Mouse (Mus musculus) v-Abl transformed pro-B cells (cell line): ENCODE measurements around the gene Ncoa4.
"Not testable (repeated sequence)": the region's sequence is repeated elsewhere in the genome, so short reads cannot be mapped to it uniquely, and the experiment has no call there.

ENCODE experiments used
- in situ Hi-C, 2 experiments: fragments of 400-800 bp; cut with MboI; formaldehyde crosslinking; loops; one replicate each; pipeline ENCODE4 v1.15.1; 2025; ENCODE audit not compliant: unreplicated experiment in 2 of 2

Ncoa4 gene

DNA sequence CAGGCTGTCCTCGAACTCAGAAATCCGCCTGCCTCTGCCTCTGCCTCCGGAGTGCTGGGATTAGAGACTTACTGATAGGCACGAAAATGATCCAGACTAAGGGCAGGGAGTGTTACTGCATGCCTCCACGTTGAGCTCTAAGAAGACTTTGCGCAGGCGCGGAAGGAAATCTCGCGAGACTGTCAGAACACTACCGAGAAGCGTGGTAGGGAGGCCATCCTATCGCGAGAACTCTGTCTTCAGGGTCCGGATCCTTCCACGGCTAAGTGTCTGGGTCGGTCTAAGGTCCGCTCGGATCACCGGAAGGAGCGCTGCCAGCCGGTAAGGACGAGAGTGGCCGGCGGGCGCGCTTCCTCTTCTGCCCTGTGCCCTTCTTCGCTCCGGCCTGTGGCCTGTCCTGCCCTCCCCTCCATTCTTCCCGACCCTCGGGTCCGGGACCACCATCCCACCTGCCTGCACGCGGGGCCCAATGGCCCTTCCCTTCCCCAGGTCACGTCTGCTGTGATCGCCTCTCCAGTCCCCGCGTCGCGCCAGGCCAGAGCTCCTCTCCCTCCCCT lies at the start of gene Ncoa4:
Gene Ncoa4 (plus strand): TSS at position 176 of the 557 bp plus-strand sequence.
- in situ Hi-C loops = loop anchor here (5.0 to 10.0 kb wide), 2 partner anchors 72 to 515 kb away; partner anchors contain the start of genes Btd (in 1 of the 2), Dph3 (in 1 of the 2), Gm49387 (in 1 of the 2) and Hacl1 (in 1 of the 2)

DNA sequence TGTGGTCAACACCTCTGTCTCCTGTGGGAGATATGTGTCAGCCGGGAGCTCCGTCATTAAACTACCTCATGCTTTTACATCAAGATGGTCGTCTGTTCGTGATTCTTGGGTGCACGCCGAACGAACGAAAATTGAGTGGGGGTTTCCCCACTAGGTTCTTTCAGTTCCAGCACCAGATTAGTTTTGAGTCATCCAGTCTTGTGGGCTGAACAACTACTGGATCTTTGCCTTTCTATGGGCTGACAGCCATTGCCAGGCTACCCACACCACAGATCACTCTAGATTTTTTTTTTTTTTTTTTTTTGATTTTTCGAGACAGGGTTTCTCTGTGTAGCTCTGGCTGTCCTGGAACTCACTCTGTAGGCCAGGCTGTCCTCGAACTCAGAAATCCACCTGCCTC lies 47.5 kb upstream of the Ncoa4 start:
- in situ Hi-C loops = loop anchor here in 1 of 2 experiments (25.0 kb wide), 1 partner anchor 375 kb away; no protein-coding TSS in a partner anchor

GRCm38 (mm10) chr14:32120940-32121919 lies 38.4 kb upstream of the Ncoa4 start:
- in situ Hi-C loops = loop anchor here in 1 of 2 experiments (10.0 to 25.0 kb wide), 2 partner anchors 74 to 366 kb away; no protein-coding TSS in a partner anchor

GRCm38 (mm10) chr14:32121920-32122315 lies 37.7 kb upstream of the Ncoa4 start:
- in situ Hi-C loops = loop anchor here in 1 of 2 experiments (10.0 to 25.0 kb wide), 2 partner anchors 73 to 365 kb away; no protein-coding TSS in a partner anchor

- in situ Hi-C loops = loop anchor here in 1 of 2 experiments (10.0 to 25.0 kb wide), 2 partner anchors 71 to 363 kb away; no protein-coding TSS in a partner anchor
These were observed 35.4 kb upstream of the Ncoa4 start for GRCm38 (mm10) chr14:32124261-32124660.

GRCm38 (mm10) chr14:32125256-32125655 lies 34.4 kb upstream of the Ncoa4 start:
- in situ Hi-C loops = loop anchor here in 1 of 2 experiments (10.0 kb wide), 1 partner anchor 70 kb away; no protein-coding TSS in a partner anchor

DNA sequence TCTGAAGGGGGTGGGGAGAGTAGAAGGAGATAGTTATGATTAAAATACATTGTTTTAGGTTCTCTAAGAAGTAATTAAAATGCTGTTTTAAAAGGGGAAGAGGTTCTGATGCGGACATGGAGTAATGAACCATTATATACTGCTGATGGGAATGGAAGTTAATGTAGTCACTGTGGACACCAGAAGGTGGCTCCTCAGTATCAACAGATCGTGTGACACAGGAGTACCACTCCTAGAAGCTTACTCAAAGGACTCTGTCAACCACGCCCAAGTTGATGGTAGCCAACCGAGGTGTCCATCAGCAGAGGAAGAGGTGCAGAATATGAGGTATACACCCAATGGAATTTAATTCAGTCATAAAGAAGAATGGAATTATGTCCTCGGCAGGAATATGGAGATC lies 31.3 kb upstream of the Ncoa4 start:
- in situ Hi-C loops = loop anchor here in 1 of 2 experiments (10.0 kb wide), 1 partner anchor 66 kb away; no protein-coding TSS in a partner anchor

DNA sequence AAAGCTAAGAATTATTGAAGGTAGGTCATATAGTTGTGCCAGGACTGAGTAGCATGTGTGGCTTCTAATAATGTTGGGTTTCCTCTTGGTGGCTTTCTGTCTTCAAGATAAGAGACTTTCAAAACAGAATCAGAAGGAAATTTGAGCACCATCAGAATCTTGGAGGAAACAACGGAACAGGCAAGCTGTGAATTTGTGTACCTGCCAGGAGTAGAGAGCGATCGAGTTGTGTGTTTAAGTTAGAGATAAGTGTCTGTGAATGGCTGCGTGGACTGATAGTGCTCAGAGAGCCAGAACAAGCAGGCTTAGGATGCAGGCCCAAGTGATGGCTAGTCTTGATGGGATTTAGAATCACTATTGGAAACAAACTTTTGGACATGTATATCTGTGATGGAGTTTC lies 27.8 kb upstream of the Ncoa4 start:
- in situ Hi-C loops = no loop called here

- in situ Hi-C loops = no loop called here
These were observed 25.4 kb upstream of the Ncoa4 start for GRCm38 (mm10) chr14:32134293-32134692.

DNA sequence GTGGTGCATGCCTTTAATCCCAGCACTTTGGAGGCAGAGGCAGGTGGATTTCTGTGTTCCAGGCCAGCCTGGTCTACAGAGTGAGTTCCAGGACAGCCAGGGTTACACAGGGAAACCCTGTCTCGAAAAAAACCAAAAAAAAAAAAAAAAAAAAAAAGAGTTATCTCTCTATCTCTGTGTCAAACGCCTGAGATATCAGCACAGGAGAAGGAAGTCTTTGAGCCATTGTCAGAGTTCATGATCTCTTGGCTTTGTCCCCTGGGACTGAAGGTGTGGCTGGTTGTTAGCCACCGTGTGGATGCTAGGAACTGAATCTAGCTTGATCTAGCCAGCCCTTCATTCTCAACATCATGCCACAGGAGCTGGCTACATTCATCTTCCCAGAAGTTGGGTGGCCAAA lies 23.2 kb upstream of the Ncoa4 start:
- in situ Hi-C loops = not testable (repeated sequence)

- in situ Hi-C loops = no loop called here
These were observed 19.2 kb upstream of the Ncoa4 start for GRCm38 (mm10) chr14:32140359-32140965.

DNA sequence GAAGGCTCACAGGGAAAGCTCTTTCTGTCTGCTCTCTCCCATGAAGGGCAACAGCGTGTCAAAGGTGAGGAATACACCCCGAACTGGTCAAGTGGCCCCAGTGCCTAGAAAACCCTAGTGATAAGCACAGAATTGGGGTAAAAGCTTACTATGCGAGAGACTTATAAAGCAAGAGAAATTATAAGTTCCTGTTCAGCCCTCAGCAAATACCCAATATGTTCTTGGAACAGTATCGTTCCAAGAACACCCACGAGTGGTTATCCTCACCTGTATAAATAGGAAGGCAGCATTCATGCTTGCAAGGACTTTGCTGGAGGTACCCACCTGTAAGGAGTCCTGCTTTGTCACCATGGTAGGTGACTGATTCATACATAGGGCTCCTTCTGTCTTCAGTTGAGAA lies 17.9 kb upstream of the Ncoa4 start, which contains the start of gene Msmb:
Gene Msmb (plus strand): TSS at position 301 of the 400 bp plus-strand sequence.
- in situ Hi-C loops = no loop called here

DNA sequence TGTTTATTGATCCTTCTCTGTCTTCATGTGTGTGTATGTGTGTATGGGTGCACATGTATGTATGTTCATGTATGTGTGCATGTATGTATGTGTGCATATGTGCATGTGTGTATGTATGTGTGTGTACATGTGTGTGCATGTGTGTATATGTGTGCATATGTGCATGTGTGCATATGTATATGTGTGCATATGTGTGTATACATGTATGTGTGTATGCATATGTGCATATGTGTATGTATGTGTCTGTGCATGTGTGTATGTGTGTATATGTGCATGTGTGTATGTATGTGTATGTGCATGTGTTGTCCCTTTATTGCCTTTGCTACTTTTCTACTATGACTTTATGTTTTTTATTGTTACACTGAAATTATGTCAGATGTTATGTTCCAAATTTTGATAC lies 14.9 kb upstream of the Ncoa4 start:
- in situ Hi-C loops = no loop called here

DNA sequence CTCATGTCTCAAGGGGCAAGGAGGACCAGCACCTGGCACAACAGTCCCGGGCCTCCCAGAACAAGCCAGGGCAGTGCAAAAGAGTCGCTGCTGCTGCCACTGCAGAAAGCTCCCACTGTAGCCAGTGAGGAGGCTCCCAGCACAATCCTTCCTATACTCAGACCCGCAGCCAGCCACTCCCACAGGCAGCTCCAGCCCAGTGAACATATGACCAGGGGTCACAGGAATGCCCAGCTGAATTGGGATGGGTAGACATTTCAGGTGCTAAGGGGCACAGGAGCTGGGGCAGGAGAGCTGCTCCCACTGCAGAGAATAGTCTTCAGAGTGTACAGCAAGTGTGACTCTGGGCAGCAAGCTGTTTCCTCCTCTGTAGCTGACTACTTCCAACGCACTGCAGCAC lies 14.3 kb upstream of the Ncoa4 start:
- in situ Hi-C loops = no loop called here

DNA sequence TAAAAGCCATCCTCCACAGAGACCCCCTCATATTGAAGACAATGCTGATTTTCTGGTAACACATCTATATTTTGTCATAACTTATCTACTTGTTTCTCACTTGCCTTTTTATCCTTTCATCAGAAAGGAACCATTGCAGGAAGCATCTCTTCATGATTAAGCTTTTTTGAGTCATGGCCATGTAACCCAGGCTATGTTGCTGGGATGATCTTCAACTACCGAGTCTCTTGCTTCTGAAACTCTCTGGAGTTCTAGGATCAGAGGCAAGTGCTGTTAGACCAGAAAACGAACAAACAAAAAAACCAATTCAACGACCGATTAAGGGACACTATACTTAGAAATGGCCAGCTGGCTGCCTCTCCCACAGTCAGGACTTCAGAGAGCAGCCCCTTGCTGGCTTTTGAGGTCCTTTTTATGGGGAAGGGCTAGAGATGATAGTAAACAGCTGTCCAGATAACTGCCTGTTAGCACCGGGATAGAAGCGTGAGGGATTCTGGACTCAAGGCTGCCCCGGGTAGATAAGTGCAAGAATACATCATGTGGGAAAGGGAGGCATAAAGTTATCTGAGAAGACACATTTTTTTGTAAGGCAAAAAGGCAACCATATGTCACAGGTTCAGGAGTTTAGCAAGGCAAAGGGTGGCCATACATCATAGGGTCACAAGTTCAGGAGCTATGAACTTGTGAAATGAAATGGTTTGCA lies 13.7 kb upstream of the Ncoa4 start:
- in situ Hi-C loops = no loop called here

GRCm38 (mm10) chr14:32146578-32146977 lies 13.1 kb upstream of the Ncoa4 start:
- in situ Hi-C loops = no loop called here

GRCm38 (mm10) chr14:32150872-32151271 lies 8.8 kb upstream of the Ncoa4 start:
- in situ Hi-C loops = loop anchor here in 1 of 2 experiments (5.0 kb wide), 1 partner anchor 64 kb away; the partner anchor contains the start of genes Dph3 and Oxnad1

GRCm38 (mm10) chr14:32152243-32152965 lies 7.3 kb upstream of the Ncoa4 start:
- in situ Hi-C loops = loop anchor here in 1 of 2 experiments (5.0 kb wide), 1 partner anchor 65 kb away; the partner anchor contains the start of genes Dph3 and Oxnad1

DNA sequence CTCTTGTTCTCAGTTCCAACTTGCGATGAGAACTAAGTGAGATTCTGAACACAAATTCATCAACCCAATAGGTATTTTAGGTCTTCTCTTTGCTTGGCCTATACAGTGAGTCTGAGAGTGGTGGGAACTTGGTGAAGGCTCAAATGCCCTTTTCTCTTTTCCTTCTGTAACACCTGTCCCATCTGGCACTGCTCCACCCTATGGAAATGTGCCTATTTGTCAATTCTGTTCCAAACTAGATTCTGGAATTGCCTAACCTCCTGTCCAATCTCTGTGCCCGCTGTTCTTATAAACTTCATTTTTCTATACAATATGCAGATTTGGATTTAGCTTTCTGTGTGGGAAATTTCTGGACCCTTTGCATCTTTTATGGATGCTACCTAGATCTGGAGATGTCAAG lies 6.5 kb upstream of the Ncoa4 start:
- in situ Hi-C loops = loop anchor here in 1 of 2 experiments (5.0 kb wide), 1 partner anchor 66 kb away; the partner anchor contains the start of genes Dph3 and Oxnad1
